16 mouse cellular contexts compared by ENCODE assay signal in the genomic region with DNA sequence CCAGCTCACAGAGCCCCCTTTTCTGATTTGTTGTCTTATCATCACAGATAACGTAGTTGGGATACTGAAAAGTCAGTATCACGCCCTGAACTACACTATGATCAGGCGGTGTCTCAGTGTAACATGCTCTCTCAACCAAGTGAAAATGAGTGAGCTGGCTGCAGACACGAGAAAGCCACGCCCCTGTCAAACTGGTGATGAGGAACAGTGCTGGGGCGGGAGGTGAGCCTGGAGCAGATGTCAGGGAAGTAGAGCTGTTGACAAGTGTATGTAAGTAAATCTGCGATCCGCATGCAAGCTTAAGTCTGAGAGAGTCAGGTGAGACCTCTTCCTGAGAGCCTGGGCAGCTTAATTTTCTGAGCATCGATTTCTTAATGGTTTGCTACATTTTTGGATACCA.
"Had no signal": no experiment of that assay in that cellular context is flagged by ENCODE, and none has a peak within 500 bp of the region (broad histone marks: within the 10 kb centered on the region; RNA-seq: fewer than 3 reads in every experiment).

No protein-coding gene starts in this region.

- H3K9me3 ChIP-seq: limb, embryonic 12.5 days; liver, embryonic 13.5 days; lung, embryonic 15.5 days; midbrain, embryonic 15.5 days; neural tube, embryonic 12.5 days had no signal

- H3K9ac ChIP-seq: limb, embryonic 12.5 days; liver, embryonic 13.5 days; liver, postnatal 0 days; lung, embryonic 15.5 days; midbrain, embryonic 15.5 days; neural tube, embryonic 12.5 days had no signal

- H3K4me3 ChIP-seq: layer of hippocampus, adult 2 months; limb, embryonic 12.5 days; liver, embryonic 13.5 days; lung, embryonic 15.5 days; megakaryocyte, embryonic 14.5 days; midbrain, embryonic 15.5 days; neural tube, embryonic 12.5 days had no signal

- H3K4me2 ChIP-seq: limb, embryonic 12.5 days; liver, embryonic 13.5 days; lung, embryonic 15.5 days; midbrain, embryonic 11.5 days; midbrain, embryonic 15.5 days; neural tube, embryonic 12.5 days had no signal

- H3K27me3 ChIP-seq: limb, embryonic 12.5 days; liver, embryonic 13.5 days; lung, embryonic 15.5 days; megakaryocyte, embryonic 14.5 days; midbrain, embryonic 15.5 days; neural tube, embryonic 12.5 days had no signal

- H3K36me3 ChIP-seq: limb, embryonic 12.5 days; liver, embryonic 13.5 days; lung, embryonic 15.5 days; midbrain, embryonic 15.5 days; neural tube, embryonic 12.5 days had no signal

- ATAC-seq: liver, postnatal 0 days; midbrain, embryonic 15.5 days had no signal

- H3K4me1 ChIP-seq: limb, embryonic 12.5 days; liver, embryonic 13.5 days; lung, embryonic 15.5 days; megakaryocyte, embryonic 14.5 days; neural tube, embryonic 12.5 days had no signal

- DNase-seq: kidney, postnatal 14 days; liver; liver, embryonic 13.5 days; liver, postnatal 0 days; lung, postnatal 14 days; thymus, adult 18-20 months; thymus, postnatal 14 days had no signal

- H3K27ac ChIP-seq: layer of hippocampus, adult 2 months; limb, embryonic 12.5 days; liver, embryonic 13.5 days; lung, embryonic 15.5 days; macrophage; midbrain, embryonic 15.5 days; neural tube, embryonic 12.5 days; stomach, postnatal 0 days had no signal
